In genomic region chr7:109599998-109600397, GRCm38 (mm10) we compare ENCODE assay signal across 13 mouse cellular contexts.
DNase-seq lines count a peak whose midpoint lies in the region; ATAC-seq and TF ChIP-seq lines count a peak whose summit lies in the region.
"Had no signal": no experiment of that assay in that cellular context is flagged by ENCODE, and none has a peak within 500 bp of the region (broad histone marks: within the 10 kb centered on the region; RNA-seq: fewer than 3 reads in every experiment).

No protein-coding gene starts in this region.

- H3K36me3 ChIP-seq in kidney, adult 2 months (ENCODE audit: control insufficient read depth, insufficient read depth, low read length): no peaks in the 10 kb centered on the region
- H3K36me3 ChIP-seq in erythroblast, embryonic 14.5 days (ENCODE audit: control insufficient read depth): peaks cover 36% of the 10 kb centered on the region
- H3K36me3 ChIP-seq in liver, adult 2 months (ENCODE audit: control insufficient read depth, insufficient read depth, low read length): no peaks in the 10 kb centered on the region; the same call in 1 of the 2 replicates
- H3K36me3 ChIP-seq: neural tube, embryonic 12.5 days had no signal

- H3K4me1 ChIP-seq in kidney, adult 2 months (ENCODE audit: control insufficient read depth, insufficient read depth, low read length): peaks cover 19% of the 10 kb centered on the region
- peaks cover 73% of the 10 kb centered on the region for H3K4me1 ChIP-seq in erythroblast, embryonic 14.5 days (ENCODE audit: control insufficient read depth)
- H3K4me1 ChIP-seq in liver, adult 2 months (ENCODE audit: control insufficient read depth, insufficient read depth, low read length): peaks cover 16% of the 10 kb centered on the region

- no peak for DNase-seq in kidney, adult 2 months
- DNase-seq in kidney, postnatal 14 days: no peak
- DNase-seq in liver, adult 2 months (ENCODE audit: extremely low read depth, low read depth, low spot score): no peak
- peak; percentile 54 to 55 for DNase-seq in spleen, postnatal 10 days (ENCODE audit: low spot score in 2 of 2)
- no peak for DNase-seq in T-cell, adult 2 months (ENCODE audit: low spot score)
- DNase-seq: cerebellum, adult 18-20 months had no signal

- TF ChIP-seq POLR2A in kidney, adult 2 months (IDR thresholded peaks at IDR 0.05; ENCODE audit: low read depth, low read length): no peak
- TF ChIP-seq POLR2A in liver, adult 2 months (IDR thresholded peaks at IDR 0.05; ENCODE audit: extremely low read depth, insufficient read depth, low read length): no peak

- no peak overlapping the region for H3K4me3 ChIP-seq in kidney, adult 2 months (ENCODE audit: insufficient read depth, low read depth, low read length)
- H3K4me3 ChIP-seq in erythroblast, embryonic 14.5 days (replicated peaks): peak overlapping the region; percentile 63
- H3K4me3 ChIP-seq in liver, adult 2 months (ENCODE audit: insufficient read depth, low read depth, low read length): no peak overlapping the region
- H3K4me3 ChIP-seq: embryonic facial prominence, embryonic 10.5 days; forebrain, embryonic 13.5 days; neural tube, embryonic 12.5 days had no signal

- peak overlapping the region; percentile 36 for H3K27ac ChIP-seq in kidney, adult 2 months (ENCODE audit: insufficient read depth, low read depth, low read length)
- H3K27ac ChIP-seq in liver, adult 2 months (replicated peaks; ENCODE audit: insufficient read depth, low read depth, low read length): peak overlapping the region; percentile 77
- H3K27ac ChIP-seq: embryonic facial prominence, embryonic 10.5 days; forebrain, embryonic 13.5 days; hindbrain, postnatal 0 days; neural tube, embryonic 12.5 days had no signal

- ATAC-seq in frontal cortex, adult (ENCODE audit: low TSS enrichment): no peak
- ATAC-seq: forebrain, embryonic 13.5 days had no signal

- H3K9ac ChIP-seq in liver, adult 2 months (ENCODE audit: low read depth, low read length): peak overlapping the region; percentile 17
- H3K9ac ChIP-seq: forebrain, embryonic 13.5 days; neural tube, embryonic 12.5 days had no signal

- WGBS in kidney, adult 2 months: 94% methylated on average over 4 of the region's 4 CpGs
- 47% methylated on average over 4 of the region's 4 CpGs for WGBS in liver, adult 2 months

- H3K27me3 ChIP-seq in kidney, adult 2 months (replicated peaks; ENCODE audit: control insufficient read depth, insufficient read depth, low read length): no peaks in the 10 kb centered on the region
- H3K27me3 ChIP-seq in erythroblast, embryonic 14.5 days (ENCODE audit: control insufficient read depth): no peaks in the 10 kb centered on the region
- H3K27me3 ChIP-seq in liver, adult 2 months (ENCODE audit: control insufficient read depth, insufficient read depth, low read length): no peaks in the 10 kb centered on the region
- H3K27me3 ChIP-seq: CH12.LX; forebrain, embryonic 13.5 days; neural tube, embryonic 12.5 days had no signal

- H3K79me2 ChIP-seq in liver, adult 2 months (ENCODE audit: control insufficient read depth, insufficient read depth, low read length): peaks cover 29% of the 10 kb centered on the region

- no peaks in the 10 kb centered on the region for H3K9me3 ChIP-seq in erythroblast, embryonic 14.5 days (ENCODE audit: control insufficient read depth, low read length)
- H3K9me3 ChIP-seq: embryonic facial prominence, embryonic 10.5 days; forebrain, embryonic 13.5 days; neural tube, embryonic 12.5 days had no signal

- no peak for TF ChIP-seq CTCF in kidney, adult 2 months (conservative IDR thresholded peaks at IDR 0.05; ENCODE audit: insufficient read depth, insufficient read length, low read depth, low read length)
- no peak for TF ChIP-seq CTCF in liver, adult 2 months (IDR thresholded peaks at IDR 0.05; ENCODE audit: low read depth, low read length)

Comparison
In these comparisons a context has a peak if more than half of its experiments do, and no peak if none do; other contexts are left out.
1. DNase-seq: peak in spleen, postnatal 10 days (2 of 2); none in kidney, adult 2 months (single experiment), kidney, postnatal 14 days (single experiment), liver, adult 2 months (single experiment) and T-cell, adult 2 months (single experiment).